Mouse (Mus musculus): Measurements from ENCODE around the gene Ccsap. TPM values are rescaled to one million over a fixed set of nuclear protein-coding genes. Genes with fewer than 3 reads are reported as not detected.

Ccsap gene
- polyA plus RNA-seq (2015; fragmentation: Nextera tagmentation; extraction: Ambion mirVana) = 2.3 and 4.0 TPM in 2 replicates

GRCm38 (mm10) chr8:123859648-123860259 lies at the start of gene Ccsap:
Gene Ccsap (minus strand): TSS chr8:123860209.

GRCm38 (mm10) chr8:123894502-123895097 lies 34.6 kb upstream of the Ccsap start, which contains the start of gene Acta1:
Gene Acta1 (minus strand): TSS chr8:123894751.

GRCm38 (mm10) chr8:123805718-123806373 lies 54.2 kb downstream of the Ccsap start, which contains the start of gene Rab4a:
Gene Rab4a (plus strand): TSS chr8:123805985.

Other genes with a start within 250 kb of the Ccsap start
- 6.7 and 10.9 TPM in 2 replicates for gene Rhou, start 206.3 kb downstream of the Ccsap start, polyA plus RNA-seq (2015; fragmentation: Nextera tagmentation; extraction: Ambion mirVana)
- 38.1 and 47.8 TPM in 2 replicates for gene Rab4a, start 54.2 kb downstream of the Ccsap start, polyA plus RNA-seq (2015; fragmentation: Nextera tagmentation; extraction: Ambion mirVana)
- 64.0 and 216 TPM in 2 replicates for gene Acta1, start 34.5 kb upstream of the Ccsap start, polyA plus RNA-seq (2015; fragmentation: Nextera tagmentation; extraction: Ambion mirVana)
- gene Nup133, start 89.1 kb upstream of the Ccsap start, polyA plus RNA-seq (2015; fragmentation: Nextera tagmentation; extraction: Ambion mirVana) = 11.5 and 15.4 TPM in 2 replicates
- gene Abcb10, start 122.9 kb upstream of the Ccsap start, polyA plus RNA-seq (2015; fragmentation: Nextera tagmentation; extraction: Ambion mirVana) = 10.5 and 12.6 TPM in 2 replicates
- 16.4 and 20.7 TPM in 2 replicates for gene Taf5l, start 161.2 kb upstream of the Ccsap start, polyA plus RNA-seq (2015; fragmentation: Nextera tagmentation; extraction: Ambion mirVana)
- 1.1 and 1.9 TPM in 2 replicates for gene Urb2, start 161.3 kb upstream of the Ccsap start, polyA plus RNA-seq (2015; fragmentation: Nextera tagmentation; extraction: Ambion mirVana)